15 mouse cellular contexts compared by ENCODE assay signal in the genomic region with DNA sequence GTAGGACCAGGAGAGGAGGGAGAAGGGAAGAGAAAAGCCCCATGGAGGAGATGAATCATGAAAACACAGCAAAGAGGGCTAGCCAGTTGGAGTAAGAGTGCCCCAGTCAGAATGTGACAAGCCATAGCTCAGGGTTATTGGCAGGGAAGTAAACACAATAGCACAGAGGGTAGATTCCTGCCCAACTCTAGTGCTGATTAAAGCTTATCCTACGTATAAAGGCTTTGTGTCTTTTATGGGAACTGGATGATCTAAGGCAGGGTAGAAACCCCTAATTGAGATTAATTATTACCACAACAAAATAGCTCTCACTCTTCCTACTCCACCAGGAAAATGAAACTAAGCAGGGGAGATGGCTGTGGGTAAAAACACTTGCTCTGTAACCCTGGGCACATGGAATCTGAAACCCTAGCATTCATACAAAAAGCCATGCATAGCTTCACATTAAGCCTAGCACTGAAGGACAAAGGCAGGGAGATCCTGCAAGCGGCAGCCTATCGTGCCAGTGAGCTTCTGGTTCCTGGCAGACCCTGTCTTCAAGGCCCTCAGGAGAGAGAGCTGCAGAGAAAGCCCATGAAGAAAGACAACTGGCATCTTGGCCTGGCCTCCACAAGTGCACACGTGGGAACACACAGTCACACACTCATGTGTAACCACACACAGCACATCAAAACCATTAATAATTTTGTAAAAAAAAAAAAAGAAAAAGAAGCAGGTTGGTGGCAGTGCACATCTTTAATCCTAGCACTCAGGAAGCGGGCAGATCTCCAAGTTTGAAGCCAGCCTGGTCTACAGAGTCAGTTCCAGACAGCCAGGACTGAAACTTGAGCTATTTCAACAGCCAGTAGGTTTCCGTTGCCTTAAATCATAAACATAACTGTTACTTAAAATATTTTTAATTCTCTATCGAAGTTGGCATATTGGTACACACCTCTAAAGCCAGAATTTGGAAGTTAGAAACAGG. TPM values are rescaled to one million over a fixed set of nuclear protein-coding genes. Genes with fewer than 3 reads are reported as not detected.
A peak's percentile ranks its signal among the peaks of the same experiment; 100 is the strongest.
DNase-seq lines count a peak whose midpoint lies in the region; ATAC-seq and TF ChIP-seq lines count a peak whose summit lies in the region.
"Had no signal": no experiment of that assay in that cellular context is flagged by ENCODE, and none has a peak within 500 bp of the region (broad histone marks: within the 10 kb centered on the region; RNA-seq: fewer than 3 reads in every experiment).

No protein-coding gene starts in this region.

- peaks cover 85% of the 10 kb centered on the region for H3K36me3 ChIP-seq in forebrain, embryonic 12.5 days (replicated peaks)
- peaks cover 17% of the 10 kb centered on the region; the same call in 1 of the 2 replicates for H3K36me3 ChIP-seq in forebrain, embryonic 11.5 days (ENCODE audit: control insufficient read depth, insufficient read depth, low read length)
- H3K36me3 ChIP-seq in intestine, embryonic 14.5 days (ENCODE audit: control insufficient read depth, insufficient read depth, low read length) = peaks cover 90% of the 10 kb centered on the region
- peaks cover 70% of the 10 kb centered on the region for H3K36me3 ChIP-seq in intestine, postnatal 0 days (ENCODE audit: control insufficient read depth, insufficient read depth)
- peaks cover 82% of the 10 kb centered on the region for H3K36me3 ChIP-seq in forebrain, embryonic 15.5 days
- H3K36me3 ChIP-seq in hindbrain, embryonic 10.5 days = peaks cover 95% of the 10 kb centered on the region
- peaks cover 88% of the 10 kb centered on the region for H3K36me3 ChIP-seq in midbrain, embryonic 14.5 days (ENCODE audit: control insufficient read depth, insufficient read depth, low read length)

- H3K27me3 ChIP-seq in forebrain, embryonic 12.5 days = no peaks in the 10 kb centered on the region
- H3K27me3 ChIP-seq in forebrain, embryonic 11.5 days (ENCODE audit: control insufficient read depth, insufficient read depth, low read length) = no peaks in the 10 kb centered on the region
- no peaks in the 10 kb centered on the region for H3K27me3 ChIP-seq in intestine, embryonic 14.5 days (replicated peaks; ENCODE audit: control insufficient read depth, insufficient read depth, low read length)
- no peaks in the 10 kb centered on the region for H3K27me3 ChIP-seq in intestine, postnatal 0 days (replicated peaks; ENCODE audit: control insufficient read depth, insufficient read depth, low read length)
- no peaks in the 10 kb centered on the region for H3K27me3 ChIP-seq in forebrain, embryonic 15.5 days
- no peaks in the 10 kb centered on the region for H3K27me3 ChIP-seq in hindbrain, embryonic 10.5 days (ENCODE audit: insufficient read depth, poor library complexity, severe bottlenecking)
- H3K27me3 ChIP-seq in midbrain, embryonic 14.5 days (ENCODE audit: control insufficient read depth, insufficient read depth, low read length) = no peaks in the 10 kb centered on the region
- H3K27me3 ChIP-seq: limb, embryonic 13.5 days; liver, embryonic 15.5 days had no signal

- no peak overlapping the region for H3K4me3 ChIP-seq in forebrain, embryonic 12.5 days (replicated peaks)
- H3K4me3 ChIP-seq in forebrain, embryonic 11.5 days (ENCODE audit: low read depth, low read length) = no peak overlapping the region
- H3K4me3 ChIP-seq in intestine, embryonic 14.5 days (ENCODE audit: low read depth, low read length) = no peak overlapping the region
- no peak overlapping the region for H3K4me3 ChIP-seq in intestine, postnatal 0 days (ENCODE audit: low read depth, low read length)
- H3K4me3 ChIP-seq in forebrain, embryonic 15.5 days = no peak overlapping the region
- H3K4me3 ChIP-seq in hindbrain, embryonic 10.5 days = no peak overlapping the region
- no peak overlapping the region for H3K4me3 ChIP-seq in midbrain, embryonic 14.5 days (replicated peaks; ENCODE audit: low read depth, low read length)
- H3K4me3 ChIP-seq: limb, embryonic 13.5 days; liver, embryonic 15.5 days had no signal

- DNase-seq in forebrain, embryonic 11.5 days (ENCODE audit: low spot score) = no peak
- DNase-seq in intestine, embryonic 14.5 days (ENCODE audit: low spot score) = no peak
- peak; percentile 58 for DNase-seq in adipocyte (ENCODE audit: low spot score)
- no peak for DNase-seq in hindbrain, embryonic 10.5 days (ENCODE audit: low spot score)
- DNase-seq in midbrain, embryonic 14.5 days = no peak
- DNase-seq: cerebellum, adult 11-12 months; kidney, postnatal 10 days; thymus, adult 2 months had no signal

- TF ChIP-seq CTCF in intestine, postnatal 0 days (IDR thresholded peaks at IDR 0.05; ENCODE audit: low read depth) = no peak

- H3K4me1 ChIP-seq in forebrain, embryonic 12.5 days = no peaks in the 10 kb centered on the region
- no peaks in the 10 kb centered on the region for H3K4me1 ChIP-seq in forebrain, embryonic 11.5 days (replicated peaks; ENCODE audit: control insufficient read depth, insufficient read depth, low read length)
- H3K4me1 ChIP-seq in intestine, embryonic 14.5 days (replicated peaks; ENCODE audit: control insufficient read depth, insufficient read depth, low read length) = no peaks in the 10 kb centered on the region
- 0 out of 2 replicates have a peak, but pooled peaks cover 4% of the 10 kb centered on the region for H3K4me1 ChIP-seq in intestine, postnatal 0 days (replicated peaks; ENCODE audit: control insufficient read depth, insufficient read depth, low read length)
- peaks cover 4% of the 10 kb centered on the region; the same call in 1 of the 2 replicates for H3K4me1 ChIP-seq in forebrain, embryonic 15.5 days
- H3K4me1 ChIP-seq in hindbrain, embryonic 10.5 days (replicated peaks) = no peaks in the 10 kb centered on the region
- no peaks in the 10 kb centered on the region for H3K4me1 ChIP-seq in midbrain, embryonic 14.5 days (ENCODE audit: control insufficient read depth, insufficient read depth, low read length)
- H3K4me1 ChIP-seq: limb, embryonic 13.5 days; liver, embryonic 15.5 days had no signal

- peak; percentile 23; the same call in 1 of the 2 replicates for ATAC-seq in forebrain, embryonic 12.5 days (ENCODE audit: low FRiP score)
- no peak for ATAC-seq in forebrain, embryonic 11.5 days (replicated peaks; ENCODE audit: low FRiP score)
- 0 out of 2 replicates have a peak, but pooled peaks have one; percentile 12 for ATAC-seq in intestine, embryonic 14.5 days (replicated peaks; ENCODE audit: low FRiP score, low TSS enrichment, low read depth)
- no peak for ATAC-seq in intestine, postnatal 0 days
- 0 out of 2 replicates have a peak, but pooled peaks have one; percentile 35 for ATAC-seq in forebrain, embryonic 15.5 days (replicated peaks)
- no peak for ATAC-seq in midbrain, embryonic 14.5 days (ENCODE audit: low FRiP score, low TSS enrichment)

- WGBS in forebrain, embryonic 12.5 days = 59% methylated on average over 7 of the region's 7 CpGs
- WGBS in forebrain, embryonic 11.5 days = 71% methylated on average over 7 of the region's 7 CpGs
- 71% methylated on average over 7 of the region's 7 CpGs for WGBS in intestine, embryonic 14.5 days
- WGBS in intestine, postnatal 0 days = 62% methylated on average over 7 of the region's 7 CpGs
- WGBS in forebrain, embryonic 15.5 days = 52% methylated on average over 7 of the region's 7 CpGs
- WGBS in hindbrain, embryonic 10.5 days = 82% methylated on average over 7 of the region's 7 CpGs
- WGBS in midbrain, embryonic 14.5 days = 82% methylated on average over 7 of the region's 7 CpGs

- H3K9me3 ChIP-seq in forebrain, embryonic 12.5 days = 0 out of 2 replicates have a peak, but pooled peaks cover 2% of the 10 kb centered on the region
- no peaks in the 10 kb centered on the region for H3K9me3 ChIP-seq in forebrain, embryonic 11.5 days (ENCODE audit: control insufficient read depth, low read length)
- 0 out of 2 replicates have a peak, but pooled peaks cover 2% of the 10 kb centered on the region for H3K9me3 ChIP-seq in intestine, embryonic 14.5 days (ENCODE audit: control insufficient read depth, low read length)
- H3K9me3 ChIP-seq in intestine, postnatal 0 days (ENCODE audit: control insufficient read depth) = no peaks in the 10 kb centered on the region
- no peaks in the 10 kb centered on the region for H3K9me3 ChIP-seq in forebrain, embryonic 15.5 days
- H3K9me3 ChIP-seq in hindbrain, embryonic 10.5 days = peaks cover 8% of the 10 kb centered on the region; the same call in 1 of the 2 replicates
- H3K9me3 ChIP-seq in midbrain, embryonic 14.5 days (ENCODE audit: control insufficient read depth, low read length) = no peaks in the 10 kb centered on the region
- H3K9me3 ChIP-seq: G1E; limb, embryonic 13.5 days; liver, embryonic 15.5 days had no signal

- no peak overlapping the region for H3K9ac ChIP-seq in forebrain, embryonic 12.5 days
- H3K9ac ChIP-seq in forebrain, embryonic 11.5 days (ENCODE audit: low read length) = no peak overlapping the region
- no peak overlapping the region for H3K9ac ChIP-seq in intestine, embryonic 14.5 days (ENCODE audit: low read length)
- no peak overlapping the region for H3K9ac ChIP-seq in intestine, postnatal 0 days (ENCODE audit: low read depth, low read length)
- H3K9ac ChIP-seq in forebrain, embryonic 15.5 days (replicated peaks) = no peak overlapping the region
- no peak overlapping the region for H3K9ac ChIP-seq in midbrain, embryonic 14.5 days (replicated peaks; ENCODE audit: low read length)
- H3K9ac ChIP-seq: hindbrain, embryonic 14.5 days; limb, embryonic 13.5 days; liver, embryonic 15.5 days had no signal

- H3K27ac ChIP-seq in forebrain, embryonic 12.5 days = 0 out of 2 replicates have a peak overlapping the region, but pooled peaks have one; percentile 46
- no peak overlapping the region for H3K27ac ChIP-seq in forebrain, embryonic 11.5 days (ENCODE audit: low read depth, low read length)
- no peak overlapping the region for H3K27ac ChIP-seq in intestine, embryonic 14.5 days (ENCODE audit: low read depth)
- no peak overlapping the region; the same call in 1 of the 2 replicates for H3K27ac ChIP-seq in intestine, postnatal 0 days (ENCODE audit: low read depth, low read length)
- peak overlapping the region; percentile 46; the same call in 1 of the 2 replicates for H3K27ac ChIP-seq in forebrain, embryonic 15.5 days (replicated peaks)
- no peak overlapping the region for H3K27ac ChIP-seq in hindbrain, embryonic 10.5 days
- H3K27ac ChIP-seq in midbrain, embryonic 14.5 days (replicated peaks; ENCODE audit: low read depth, low read length) = no peak overlapping the region
- H3K27ac ChIP-seq: hindbrain, embryonic 14.5 days; limb, embryonic 13.5 days; liver, embryonic 15.5 days had no signal

- no peak overlapping the region for H3K4me2 ChIP-seq in forebrain, embryonic 12.5 days
- no peak overlapping the region for H3K4me2 ChIP-seq in forebrain, embryonic 11.5 days (ENCODE audit: low read depth, low read length, severe bottlenecking)
- H3K4me2 ChIP-seq in intestine, embryonic 14.5 days (ENCODE audit: low read length) = no peak overlapping the region
- no peak overlapping the region for H3K4me2 ChIP-seq in intestine, postnatal 0 days (replicated peaks; ENCODE audit: low read depth)
- H3K4me2 ChIP-seq in forebrain, embryonic 15.5 days (replicated peaks) = no peak overlapping the region
- no peak overlapping the region for H3K4me2 ChIP-seq in midbrain, embryonic 14.5 days (ENCODE audit: low read length)
- H3K4me2 ChIP-seq: hindbrain, embryonic 14.5 days; limb, embryonic 13.5 days; liver, embryonic 15.5 days had no signal

RNA-seq across cellular contexts. Expression of a gene that starts 9.1 kb away (rescaled TPM):
- polyA plus RNA-seq in forebrain, embryonic 12.5 days (2016; fragmentation: Nextera tagmentation; extraction: Ambion mirVana) = 6.9 and 7.5 TPM in 2 replicates
- 6.2 and 7.4 TPM in 2 replicates for polyA plus RNA-seq in forebrain, embryonic 11.5 days (2014; fragmentation: Nextera tagmentation; extraction: Ambion mirVana)
- polyA plus RNA-seq in intestine, embryonic 14.5 days (2014; fragmentation: Nextera tagmentation; extraction: Ambion mirVana) = 8.8 and 9.1 TPM in 2 replicates
- 3.5 and 3.8 TPM in 2 replicates for polyA plus RNA-seq in intestine, postnatal 0 days (2015; fragmentation: Nextera tagmentation; extraction: Ambion mirVana)
- polyA plus RNA-seq in forebrain, embryonic 15.5 days (2015; fragmentation: Nextera tagmentation; extraction: Ambion mirVana) = 6.9 and 7.4 TPM in 2 replicates
- polyA plus RNA-seq in hindbrain, embryonic 10.5 days (2016; fragmentation: Nextera tagmentation; extraction: Ambion mirVana) = 4.1 and 5.0 TPM in 2 replicates
- polyA plus RNA-seq in midbrain, embryonic 14.5 days (2014; fragmentation: Nextera tagmentation; extraction: Ambion mirVana) = 9.2 and 9.3 TPM in 2 replicates

RNA-seq across cellular contexts. Expression of a gene that starts 35.4 kb away (rescaled TPM):
- 38.7 and 40.2 TPM in 2 replicates for polyA plus RNA-seq in forebrain, embryonic 12.5 days (2016; fragmentation: Nextera tagmentation; extraction: Ambion mirVana)
- polyA plus RNA-seq in forebrain, embryonic 11.5 days (2014; fragmentation: Nextera tagmentation; extraction: Ambion mirVana) = 41.8 and 44.9 TPM in 2 replicates
- polyA plus RNA-seq in intestine, embryonic 14.5 days (2014; fragmentation: Nextera tagmentation; extraction: Ambion mirVana) = 48.0 and 51.8 TPM in 2 replicates
- polyA plus RNA-seq in intestine, postnatal 0 days (2015; fragmentation: Nextera tagmentation; extraction: Ambion mirVana) = 14.0 and 14.5 TPM in 2 replicates
- polyA plus RNA-seq in forebrain, embryonic 15.5 days (2015; fragmentation: Nextera tagmentation; extraction: Ambion mirVana) = 25.7 and 25.9 TPM in 2 replicates
- polyA plus RNA-seq in hindbrain, embryonic 10.5 days (2016; fragmentation: Nextera tagmentation; extraction: Ambion mirVana) = 23.9 and 36.4 TPM in 2 replicates
- polyA plus RNA-seq in midbrain, embryonic 14.5 days (2014; fragmentation: Nextera tagmentation; extraction: Ambion mirVana) = 19.3 and 34.4 TPM in 2 replicates

Comparison
In these comparisons a context has a peak if more than half of its experiments do, and no peak if none do; other contexts are left out.
1. ATAC-seq: peak in forebrain, embryonic 12.5 days (single experiment), intestine, embryonic 14.5 days (single experiment) and forebrain, embryonic 15.5 days (single experiment); none in forebrain, embryonic 11.5 days (single experiment), intestine, postnatal 0 days (single experiment) and midbrain, embryonic 14.5 days (single experiment).
2. H3K27ac ChIP-seq: peak in forebrain, embryonic 12.5 days (single experiment) and forebrain, embryonic 15.5 days (single experiment); none in forebrain, embryonic 11.5 days (single experiment), intestine, embryonic 14.5 days (single experiment), intestine, postnatal 0 days (single experiment), hindbrain, embryonic 10.5 days (single experiment) and midbrain, embryonic 14.5 days (single experiment).